Mouse (Mus musculus) C2C12 (cell line): ENCODE measurements around the gene Znrd1.

Experiments
- CEBPB ChIP-seq: IDR thresholded peaks from one replicate; pipeline ENCODE4 v1.6.1; 2011; ENCODE audit warnings: low read depth, mild to moderate bottlenecking, control low read depth, moderate library complexity
- CTCF ChIP-seq: IDR thresholded peaks from one replicate; pipeline ENCODE4 v1.5.1; 2011; ENCODE audit not compliant: control insufficient read depth, insufficient read depth, insufficient read length

DNA sequence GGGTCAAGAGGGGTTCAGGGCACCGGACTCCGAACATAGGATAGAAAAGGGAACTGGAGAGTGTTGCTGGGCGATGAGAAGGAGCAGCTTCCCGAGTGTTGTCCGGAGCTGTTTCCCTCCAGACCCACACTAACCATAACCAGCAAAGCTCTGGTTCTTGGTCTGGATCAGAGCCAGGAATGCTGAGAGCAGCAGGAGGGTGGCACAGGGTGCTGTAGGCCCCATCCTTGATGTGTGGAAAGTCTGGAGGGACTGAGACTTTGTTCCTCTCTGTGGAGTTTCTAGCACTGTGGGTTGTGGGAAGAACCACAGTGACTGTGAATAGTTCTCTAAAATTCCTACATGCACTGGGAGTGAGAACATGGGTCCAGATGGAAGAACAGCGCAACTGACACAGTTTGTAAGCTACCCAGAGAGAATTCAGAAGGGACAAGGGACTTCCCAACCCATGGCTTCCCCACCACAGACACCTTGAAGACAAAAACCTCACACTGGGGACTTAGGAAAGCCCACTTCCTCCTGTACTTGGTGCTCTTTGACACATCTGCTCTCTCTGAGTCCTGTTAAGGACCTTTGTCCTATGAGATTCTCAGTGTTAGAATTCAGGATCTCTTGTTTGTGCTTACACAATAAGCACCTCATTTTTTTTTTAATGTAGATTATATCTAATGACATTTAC is 13.0 kb upstream of the Znrd1 start:
- TF ChIP-seq CTCF (no peak), CEBPB (no peak)
